Mouse (Mus musculus) B cell, adult 2 months (primary cell): Measurements from ENCODE around the gene Map3k15.

Experiments used
- DNase-seq, 2 experiments: peaks; one replicate each; pipeline ENCODE4 v3.0.0; 2022

Gene Map3k15

DNA sequence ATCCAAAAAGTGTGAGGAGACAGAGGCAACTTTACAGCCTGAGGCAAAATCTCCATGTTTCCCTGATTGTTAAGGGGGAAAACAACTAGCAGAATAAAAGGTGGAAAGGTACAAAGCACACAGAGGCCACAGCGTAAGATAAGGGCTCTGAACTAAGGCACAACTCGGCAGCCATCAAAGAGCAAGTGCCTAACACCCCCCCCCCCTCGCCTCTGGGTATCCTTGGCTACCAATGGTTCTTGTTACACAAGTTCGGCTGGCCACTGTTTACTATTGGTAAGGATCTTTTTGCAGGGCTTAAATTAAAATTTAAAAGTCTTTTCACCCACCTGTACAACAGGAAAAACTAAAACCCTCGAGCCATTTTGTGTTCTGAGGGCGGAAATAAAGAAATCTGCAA, 147.5 kb downstream of the Map3k15 start:
- no peak for DNase-seq

DNA sequence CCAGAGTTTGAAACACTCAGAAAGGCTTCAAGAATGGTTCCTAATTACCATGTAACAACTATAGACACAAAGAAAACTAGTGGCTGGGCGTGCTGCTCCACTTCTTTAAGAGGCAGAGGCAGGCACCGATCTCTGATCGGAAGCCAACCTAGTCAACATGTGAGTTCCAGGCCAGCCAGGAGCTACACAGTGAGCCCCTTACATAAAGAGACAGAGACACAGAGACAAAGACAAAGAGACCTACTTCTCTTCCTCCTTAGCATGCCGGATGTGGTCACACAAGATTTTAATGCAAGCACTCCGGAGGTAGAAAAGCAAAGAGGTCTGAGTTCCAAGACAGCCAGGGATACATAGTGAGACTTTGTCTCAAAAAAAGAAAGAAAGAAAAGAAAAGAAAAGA, 147.9 kb downstream of the Map3k15 start:
- peak; percentile 29 to 36 for DNase-seq

DNA sequence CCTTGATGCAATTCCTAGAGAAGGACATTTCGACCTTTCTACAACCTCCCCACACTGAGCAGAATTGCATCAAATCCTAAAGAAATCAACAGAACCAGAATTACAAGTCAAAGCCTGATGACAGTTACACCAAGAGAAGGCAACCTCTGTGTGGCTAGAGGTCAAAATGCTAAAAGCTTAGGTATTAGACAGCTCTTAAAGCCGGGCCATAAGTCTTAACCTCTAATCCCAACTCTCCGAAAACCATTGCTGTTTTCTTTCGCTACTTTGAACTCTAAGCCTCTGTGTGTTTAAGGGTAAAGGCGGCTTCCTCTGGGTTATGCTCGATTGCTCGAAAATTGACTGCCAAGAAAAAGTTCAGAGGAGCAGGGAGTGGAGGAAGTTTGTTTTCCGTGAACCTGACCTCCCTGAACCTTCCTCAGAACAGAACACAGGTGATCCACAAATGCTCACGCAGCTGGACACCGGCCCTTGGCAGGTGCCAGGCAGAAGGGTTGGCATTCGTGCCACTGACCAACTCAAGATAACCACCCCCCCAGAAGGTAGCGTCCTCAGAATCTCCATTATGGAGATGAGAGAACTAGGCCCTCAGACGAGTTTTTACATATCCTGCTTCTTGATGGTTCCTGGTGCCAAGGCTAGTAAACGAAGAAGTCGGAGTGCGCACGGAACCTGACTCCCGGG, 149.1 kb downstream of the Map3k15 start:
- DNase-seq = no peak

DNA sequence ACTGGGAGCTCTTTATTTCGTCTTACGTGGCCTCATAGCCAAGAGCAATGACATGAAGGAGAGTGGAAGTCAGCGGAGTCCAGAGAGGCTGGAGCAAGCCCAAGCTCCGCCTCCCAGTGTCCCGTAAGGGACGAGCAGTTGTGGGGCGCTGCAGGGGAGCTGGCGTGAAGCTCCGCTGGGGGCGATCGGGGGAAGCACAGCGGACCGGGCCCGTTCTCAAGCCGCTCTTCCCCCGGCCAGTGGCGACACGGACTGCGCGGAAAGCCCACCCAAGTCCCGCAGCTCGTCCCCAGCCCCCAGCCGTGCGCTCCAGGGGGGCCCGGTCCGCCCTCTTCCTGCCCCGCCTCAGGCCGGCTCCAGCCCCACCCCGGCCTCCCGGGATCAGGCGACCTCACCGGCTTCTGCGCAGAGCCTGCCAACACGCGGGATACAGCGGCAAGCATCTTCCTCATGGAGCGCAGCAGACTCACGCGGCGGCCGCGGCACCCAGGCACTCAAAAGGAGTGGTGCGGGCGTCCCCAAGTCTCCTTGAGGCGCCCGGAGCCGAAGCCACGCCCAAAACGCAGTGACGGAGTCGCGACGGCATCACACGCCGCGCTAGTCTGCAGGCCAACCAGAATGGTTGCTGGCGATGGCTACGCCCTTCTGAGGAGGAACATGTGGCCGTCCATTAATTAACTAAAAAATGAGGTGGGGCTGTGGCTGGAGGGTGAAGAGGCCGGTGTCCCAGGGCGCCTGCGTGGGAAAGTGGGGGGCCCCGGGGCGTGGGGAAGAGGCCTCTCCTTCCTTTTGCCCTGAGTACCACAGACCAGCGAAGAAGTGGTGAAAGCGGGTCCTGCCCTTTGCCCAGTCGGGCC, 149.9 kb downstream of the Map3k15 start, which contains the start of gene Pdha1:
TSS of gene Pdha1 (minus strand) at position 553 of the 857 bp plus-strand sequence.
- peak; percentile 86 for DNase-seq

DNA sequence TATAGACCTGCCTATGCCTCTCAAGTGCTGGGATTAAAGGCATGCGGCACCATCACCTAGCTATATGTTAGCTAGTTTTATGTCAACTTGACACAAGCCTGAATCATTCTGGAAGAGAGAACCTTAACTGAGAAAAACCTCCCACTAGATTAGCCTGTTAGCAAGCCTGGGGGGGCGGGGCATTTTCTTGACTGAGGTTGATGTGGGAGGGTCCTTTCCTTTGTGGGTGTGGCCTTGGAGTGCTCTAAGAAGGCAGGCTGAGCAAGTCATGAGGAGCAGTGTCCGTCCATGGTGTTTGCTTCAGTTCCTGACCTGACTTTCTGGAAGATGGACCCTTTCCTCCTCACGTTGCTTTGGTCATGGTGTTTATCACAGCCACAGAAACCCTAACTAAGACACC, 158.6 kb downstream of the Map3k15 start:
- no peak for DNase-seq

DNA sequence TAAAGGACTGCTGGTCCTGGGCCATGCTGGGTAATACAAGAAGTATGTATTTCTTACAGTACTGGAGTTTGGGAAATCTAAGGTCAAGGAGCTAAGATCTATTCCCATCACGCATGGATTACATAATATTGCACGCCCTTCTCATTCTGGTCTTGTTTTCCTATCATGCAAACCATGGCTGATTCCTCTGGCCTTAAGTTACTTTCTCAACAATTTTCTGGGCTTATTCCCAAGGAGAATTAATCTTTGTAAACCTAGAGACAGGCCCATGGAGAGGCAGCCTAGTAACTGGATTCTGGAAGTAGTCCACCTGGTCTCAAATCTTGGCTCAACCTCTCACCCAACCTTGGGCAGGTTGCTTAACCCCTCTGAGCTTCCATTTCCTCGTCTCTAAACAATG, 159.2 kb downstream of the Map3k15 start:
- no peak for DNase-seq

DNA sequence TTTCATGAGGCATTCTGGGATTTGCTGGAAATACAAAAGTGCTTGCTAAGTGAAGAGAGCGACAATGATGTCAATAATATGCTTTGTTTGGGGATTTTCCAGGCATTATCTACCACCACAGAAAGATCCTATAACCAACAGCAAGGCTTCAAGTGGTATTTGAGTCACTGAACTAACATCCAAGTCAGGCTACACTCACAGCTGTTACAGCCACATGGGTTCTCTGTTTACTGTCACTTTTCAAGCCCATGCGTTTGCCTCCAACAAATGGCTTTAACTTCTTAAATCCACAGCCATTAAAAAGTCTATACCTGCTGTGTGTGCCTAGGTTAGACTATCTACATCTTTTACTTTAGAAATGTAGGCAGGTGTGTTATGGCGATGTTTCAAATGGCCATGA, 160.6 kb downstream of the Map3k15 start:
- DNase-seq = no peak

DNA sequence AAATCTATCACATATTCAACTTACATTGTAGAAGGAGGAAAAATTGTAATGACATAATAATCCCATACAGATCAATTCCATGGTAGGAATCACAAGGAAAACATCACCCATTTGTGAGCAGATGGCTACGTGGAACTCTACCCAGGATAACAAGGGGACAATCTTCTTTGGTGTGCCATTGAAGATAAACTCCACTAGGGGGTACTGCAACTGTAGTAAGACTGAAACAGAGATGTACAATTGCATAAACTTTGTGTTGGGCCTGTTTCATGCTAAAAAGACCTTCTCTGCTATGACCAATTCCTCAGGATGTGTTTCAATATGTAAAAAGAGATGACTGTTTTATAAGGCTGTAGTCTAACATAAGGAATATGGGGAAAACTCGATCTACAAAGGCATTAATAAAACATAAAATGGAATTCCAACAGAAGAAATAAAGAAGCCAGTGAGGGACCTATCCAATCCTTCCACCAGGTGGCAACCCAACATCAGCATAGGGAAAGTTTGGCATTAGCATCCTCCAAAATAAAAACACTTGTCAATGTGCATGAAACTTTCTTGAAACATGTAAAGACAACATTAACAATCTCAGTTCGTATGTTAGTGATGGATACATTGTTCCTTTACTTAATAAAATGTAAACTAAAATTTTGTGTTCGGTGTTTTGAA, 165.0 kb downstream of the Map3k15 start:
- DNase-seq = no peak

DNA sequence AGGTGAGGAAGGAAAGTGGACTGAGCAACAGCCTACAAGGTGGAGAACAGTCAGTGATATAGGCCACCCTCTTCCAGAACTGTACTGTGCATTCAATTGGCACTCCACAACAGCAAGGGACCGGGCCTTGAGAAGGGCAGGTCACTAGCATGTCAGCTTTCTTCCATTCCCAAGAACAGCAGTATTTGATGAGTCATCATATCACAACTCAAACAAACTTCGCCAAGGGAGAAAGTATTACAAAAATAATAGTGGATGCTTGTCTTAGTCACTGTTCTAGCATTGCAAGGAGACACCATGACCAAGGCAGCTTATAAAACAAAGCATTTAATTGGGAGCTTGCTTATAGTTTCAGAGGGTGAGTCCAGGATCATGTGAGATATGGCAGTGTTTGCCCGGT, 176.0 kb downstream of the Map3k15 start:
- no peak for DNase-seq

DNA sequence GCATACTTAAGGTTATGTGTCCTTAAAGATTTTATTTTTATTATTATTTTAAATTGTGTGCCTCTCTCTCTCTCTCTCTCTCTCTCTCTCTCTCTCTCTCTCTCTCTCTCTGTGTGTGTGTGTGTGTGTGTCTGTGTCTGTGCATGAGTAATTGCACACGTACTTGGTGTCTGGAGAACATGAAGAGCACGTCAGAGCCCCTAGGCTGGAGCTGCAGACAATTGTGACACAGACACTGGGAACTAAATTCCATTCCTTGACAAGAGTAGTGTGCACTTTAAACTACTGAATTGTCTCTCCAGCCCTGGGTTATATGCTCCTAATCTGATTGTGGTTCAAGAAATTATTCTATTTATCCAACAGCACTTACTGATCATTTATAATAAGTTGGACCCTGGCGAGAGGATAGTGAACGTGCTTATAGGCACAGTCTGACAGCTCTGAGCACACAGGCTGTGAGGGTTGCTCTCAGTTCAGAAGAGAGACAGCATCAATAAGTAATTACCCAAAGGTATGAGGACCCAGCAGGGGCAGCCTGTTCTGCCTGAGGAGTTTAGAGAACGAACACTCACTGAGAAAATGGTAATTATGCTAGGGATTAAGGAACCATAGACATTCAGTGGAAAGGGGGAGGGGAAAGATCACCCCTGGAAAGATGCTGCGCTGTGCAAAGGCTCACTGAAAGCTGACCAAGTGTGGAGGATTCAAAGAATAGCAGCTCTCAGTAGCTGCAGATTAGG, 178.2 kb downstream of the Map3k15 start:
- DNase-seq = no peak

DNA sequence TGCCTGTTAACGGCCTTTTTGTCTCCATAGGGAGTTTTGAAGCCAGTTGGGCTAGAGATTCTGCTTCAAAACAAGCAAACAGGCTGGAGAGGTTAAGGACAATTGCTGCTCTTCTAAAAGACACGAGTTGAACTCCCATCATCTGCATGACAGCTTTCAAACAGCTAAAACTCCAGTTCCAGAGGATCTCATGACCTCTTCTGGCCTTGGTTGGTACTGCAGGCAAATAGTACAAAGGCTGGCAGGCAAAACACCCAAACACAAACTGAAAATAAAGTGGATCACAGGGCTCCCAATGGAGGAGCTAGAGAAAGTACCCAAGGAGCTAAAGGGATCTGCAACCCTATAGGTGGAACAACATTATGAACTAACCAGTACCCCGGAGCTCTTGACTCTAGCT, 181.9 kb downstream of the Map3k15 start:
- DNase-seq = peak; percentile 66 to 69
